Mouse (Mus musculus) forebrain, embryonic 15.5 days (tissue): ENCODE data around the gene Fam161a. TPM values are rescaled to one million over a fixed set of nuclear protein-coding genes. Genes with fewer than 3 reads are reported as not detected.

Experiments
- ATAC-seq: fragments of 200-750 bp; cut with Nextera tagmentation; replicated peaks from 2 replicates; pipeline ENCODE4 v1.8.0; 2017; ENCODE audit warnings: mild to moderate bottlenecking, moderate TSS enrichment, moderate library complexity
- H3K27ac ChIP-seq: fragments of 300-500 bp; sonication (generic); replicated peaks from 2 replicates; pipeline ENCODE4 v1.5.1; 2015; ENCODE audit warnings: mild to moderate bottlenecking, inconsistent platforms
- H3K27me3 ChIP-seq: fragments of 300-500 bp; sonication (generic); 2 replicates; pipeline ENCODE4 v1.6.1; 2015; ENCODE audit warnings: inconsistent platforms
- H3K36me3 ChIP-seq: fragments of 300-500 bp; sonication (generic); 2 replicates; pipeline ENCODE4 v1.6.1; 2015; ENCODE audit warnings: mild to moderate bottlenecking, inconsistent platforms
- H3K4me1 ChIP-seq: fragments of 300-500 bp; sonication (generic); 2 replicates; pipeline ENCODE4 v1.6.1; 2015; ENCODE audit warnings: inconsistent platforms
- H3K4me2 ChIP-seq: fragments of 300-500 bp; sonication (generic); replicated peaks from 2 replicates; pipeline ENCODE4 v1.6.1; 2015; ENCODE audit warnings: mild to moderate bottlenecking, inconsistent platforms
- H3K4me3 ChIP-seq: fragments of 300-500 bp; sonication (generic); 2 replicates; pipeline ENCODE4 v1.5.1; 2015; ENCODE audit warnings: mild to moderate bottlenecking, inconsistent platforms
- H3K9ac ChIP-seq: fragments of 300-500 bp; sonication (generic); replicated peaks from 2 replicates; pipeline ENCODE4 v1.6.1; 2015; ENCODE audit warnings: mild to moderate bottlenecking, inconsistent platforms
- H3K9me3 ChIP-seq: fragments of 300-500 bp; sonication (generic); 2 replicates; pipeline ENCODE4 v1.6.1; 2016; ENCODE audit warnings: inconsistent platforms
- WGBS: fragments of 180-500 bp; shearing (Covaris S2); methylation state at CpG from one replicate; pipeline ENCODE4 v1.1.7; 2015; ENCODE audit warnings: mixed read lengths; 5-methylcytosine and 5-hydroxymethylcytosine counted together
- polyA plus RNA-seq: library from polyadenylated mRNA; unstranded; fragments of >200 nt; fragmentation: Nextera tagmentation; extraction: Ambion mirVana; gene quantifications from 2 replicates; pipeline ENCODE4 v1.2.1, GENCODE M21; 2015

Fam161a gene
- polyA plus RNA-seq, result 2.7 and 3.8 TPM in 2 replicates

DNA sequence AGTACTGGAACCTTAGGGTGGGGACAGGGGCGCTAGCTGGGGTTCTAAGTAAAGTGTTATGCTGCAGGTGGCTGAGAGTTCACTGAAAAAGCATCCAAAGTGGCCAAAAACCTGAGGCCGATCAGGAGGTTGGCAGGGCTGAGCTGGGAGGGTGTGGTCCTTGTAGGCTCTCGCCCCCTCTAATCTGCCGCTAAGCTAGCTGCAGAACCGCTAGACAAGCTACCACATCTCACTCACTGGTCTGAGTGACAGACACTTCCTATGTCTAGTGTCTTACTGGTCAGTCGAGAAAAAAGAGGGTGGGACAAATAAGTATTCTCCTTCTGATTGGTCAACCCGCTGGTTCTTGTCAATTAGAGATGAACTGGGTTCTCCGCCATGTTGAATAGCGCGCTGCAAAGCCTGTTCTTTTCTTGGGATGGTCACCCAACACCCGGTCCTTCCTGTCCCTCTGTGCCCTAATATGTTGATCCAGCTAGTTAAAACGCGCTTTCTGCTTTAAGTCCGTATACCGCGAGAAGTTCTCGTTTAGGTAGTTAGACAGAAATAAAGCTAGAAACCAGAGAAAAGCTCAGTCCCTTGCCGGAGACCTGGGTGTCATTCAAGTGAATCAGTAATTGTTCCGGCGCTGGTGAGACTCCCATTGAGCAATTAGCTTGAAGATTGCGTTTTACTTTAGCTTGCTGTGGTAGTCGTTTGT lies at the start of gene Fam161a:
TSS of gene Fam161a (plus strand) at position 51 of the 700 bp plus-strand sequence.
- Histone ChIP-seq H3K4me3 (peak within 1 kb of the TSS; percentile 63), H3K9me3 (no peaks in the 10 kb centered on the region), H3K36me3 (peaks cover 23% of the 10 kb centered on the region), H3K4me1 (peaks cover 8% of the 10 kb centered on the region; the same call in 1 of the 2 replicates), H3K27me3 (no peaks in the 10 kb centered on the region), H3K9ac (peak within 1 kb of the TSS; percentile 83), H3K4me2 (peak within 1 kb of the TSS; percentile 78), H3K27ac (peak within 1 kb of the TSS; percentile 93)
- WGBS, result under 1% methylated on average over 22 of the region's 22 CpGs
- ATAC-seq, result peak; percentile 95

DNA sequence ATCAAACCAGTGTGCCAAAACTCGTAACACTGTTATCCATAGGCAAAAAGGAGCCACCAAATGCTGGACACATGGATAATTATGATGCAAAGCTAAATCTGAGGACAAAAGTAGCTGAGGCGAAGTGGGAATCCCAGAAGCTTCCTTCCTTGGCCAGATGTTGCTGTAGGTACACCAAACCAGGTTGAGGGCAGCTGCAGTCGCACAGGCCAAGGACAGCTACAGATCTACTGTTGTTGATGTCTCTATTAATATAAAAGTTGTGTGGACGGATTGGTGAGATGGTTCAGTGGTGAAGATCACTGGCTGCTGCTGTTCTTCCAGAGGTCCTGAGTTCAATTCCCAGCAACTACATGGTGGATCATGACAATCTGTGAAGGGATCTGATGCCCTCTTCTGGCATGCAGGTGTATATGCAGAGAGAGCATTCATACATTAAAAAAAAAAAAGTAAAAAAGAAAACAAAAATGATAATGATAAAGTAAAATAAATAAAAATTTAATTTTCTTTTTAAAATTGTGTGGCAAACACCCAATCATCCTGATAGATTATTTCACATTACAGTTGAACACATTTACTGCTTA lies 49.4 kb upstream of the Fam161a start:
- Histone ChIP-seq H3K9me3 (no peaks in the 10 kb centered on the region), H3K4me1 (no peaks in the 10 kb centered on the region), H3K36me3 (no peaks in the 10 kb centered on the region), H3K4me3 (no peak overlapping the region), H3K27ac (no peak overlapping the region), H3K4me2 (no peak overlapping the region), H3K9ac (no peak overlapping the region), H3K27me3 (no peaks in the 10 kb centered on the region)
- WGBS, result 87% methylated on average over 4 of the region's 4 CpGs
- no peak for ATAC-seq

DNA sequence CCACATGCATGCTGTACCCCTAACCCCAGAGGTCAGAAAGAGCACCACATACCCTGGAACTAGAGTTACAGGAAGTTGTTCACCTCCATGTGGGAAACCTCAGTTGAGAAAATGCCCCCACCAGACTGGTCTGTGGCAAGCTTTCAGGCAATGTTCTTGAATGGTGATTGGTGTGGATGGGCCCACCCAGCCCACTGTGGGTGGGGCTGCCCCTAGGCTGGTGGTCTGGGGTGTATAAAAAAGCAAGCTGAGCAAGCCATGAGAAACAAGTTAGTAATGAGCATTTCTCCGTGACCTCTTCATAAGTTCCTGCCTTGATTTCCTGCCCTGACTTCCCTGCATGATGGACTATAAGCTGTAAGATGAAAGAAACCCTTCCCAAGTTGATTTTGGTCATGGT lies 45.2 kb upstream of the Fam161a start:
- no peaks in the 10 kb centered on the region for H3K27me3 ChIP-seq
- H3K36me3 ChIP-seq, result peaks cover 4% of the 10 kb centered on the region; the same call in 1 of the 2 replicates
- H3K9ac ChIP-seq, result no peak overlapping the region
- H3K4me2 ChIP-seq, result no peak overlapping the region
- no peaks in the 10 kb centered on the region for H3K4me1 ChIP-seq
- ATAC-seq, result no peak
- 0 out of 2 replicates have a peak, but pooled peaks cover 6% of the 10 kb centered on the region for H3K9me3 ChIP-seq
- no peak overlapping the region for H3K27ac ChIP-seq
- no peak overlapping the region for H3K4me3 ChIP-seq
- WGBS, result 89% methylated on average over 1 of the region's 1 CpGs

DNA sequence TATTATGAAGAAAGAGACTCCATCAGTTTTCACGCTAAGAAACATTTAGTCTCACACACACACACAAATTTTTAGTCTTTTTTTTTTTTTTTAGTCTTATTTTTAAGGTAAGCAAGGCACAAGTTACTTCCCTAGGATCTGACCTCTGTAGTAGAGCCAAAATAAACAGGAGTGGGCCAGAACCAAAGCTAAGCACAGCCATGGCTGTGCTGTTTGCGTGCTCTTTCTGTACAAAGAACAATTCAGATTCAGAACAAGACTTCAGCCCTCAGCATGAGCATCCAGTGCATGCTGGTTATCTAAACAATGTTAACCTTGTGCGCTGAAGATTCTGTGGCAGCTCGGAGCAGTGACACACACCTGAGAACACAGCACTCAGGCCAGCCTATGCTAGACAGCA lies 42.9 kb upstream of the Fam161a start:
- H3K4me2 ChIP-seq, result no peak overlapping the region
- peaks cover 4% of the 10 kb centered on the region; the same call in 1 of the 2 replicates for H3K36me3 ChIP-seq
- no peak overlapping the region for H3K27ac ChIP-seq
- no peak overlapping the region for H3K9ac ChIP-seq
- no peak overlapping the region for H3K4me3 ChIP-seq
- H3K27me3 ChIP-seq, result no peaks in the 10 kb centered on the region
- H3K9me3 ChIP-seq, result 0 out of 2 replicates have a peak, but pooled peaks cover 10% of the 10 kb centered on the region
- no peak for ATAC-seq
- WGBS, result 74% methylated on average over 4 of the region's 4 CpGs
- no peaks in the 10 kb centered on the region for H3K4me1 ChIP-seq

DNA sequence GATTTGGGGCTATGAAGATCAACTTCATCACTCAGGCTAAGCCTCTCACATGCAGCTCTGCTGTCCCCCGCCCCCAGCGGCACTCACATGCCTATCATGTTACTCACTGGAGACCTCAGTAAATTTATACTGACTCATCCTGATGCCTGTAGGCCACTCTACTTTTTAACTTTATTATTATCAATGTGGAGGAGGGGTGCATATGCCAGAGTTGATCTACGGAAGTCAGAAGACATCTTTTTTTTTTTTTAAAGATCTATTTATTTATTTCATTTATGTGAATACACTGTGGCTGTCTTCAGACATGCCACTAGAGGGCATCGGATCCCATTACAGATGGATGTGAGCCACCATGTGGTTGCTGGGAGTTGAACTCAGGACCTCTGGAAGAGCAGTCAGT lies 41.8 kb upstream of the Fam161a start:
- 90% methylated on average over 4 of the region's 4 CpGs for WGBS
- no peaks in the 10 kb centered on the region for H3K4me1 ChIP-seq

DNA sequence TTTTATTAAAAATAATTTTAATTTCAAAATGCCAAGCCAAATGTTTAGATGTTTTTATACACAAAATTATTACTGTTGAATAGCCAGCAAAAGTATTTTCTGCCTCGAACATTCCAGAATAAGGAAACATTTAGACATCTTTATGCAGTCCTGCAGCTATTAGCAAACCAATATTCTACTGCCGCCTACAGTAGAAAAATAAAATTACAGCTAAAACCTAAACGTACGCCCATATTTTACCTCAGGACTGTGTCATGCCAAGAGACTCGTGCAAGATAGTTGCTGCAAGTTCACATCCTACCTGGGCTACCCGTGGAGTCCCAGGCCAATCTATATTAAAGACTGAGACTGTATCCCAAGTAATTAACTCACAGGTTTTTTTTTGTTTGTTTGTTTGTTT lies 37.8 kb upstream of the Fam161a start:
- H3K9ac ChIP-seq, result no peak overlapping the region
- peaks cover 27% of the 10 kb centered on the region; the same call in 1 of the 2 replicates for H3K9me3 ChIP-seq
- H3K27ac ChIP-seq, result no peak overlapping the region
- H3K4me1 ChIP-seq, result peaks cover 8% of the 10 kb centered on the region
- H3K4me3 ChIP-seq, result no peak overlapping the region
- no peak overlapping the region for H3K4me2 ChIP-seq
- no peaks in the 10 kb centered on the region for H3K27me3 ChIP-seq
- ATAC-seq, result no peak
- peaks cover 4% of the 10 kb centered on the region; the same call in 1 of the 2 replicates for H3K36me3 ChIP-seq
- WGBS, result 58% methylated on average over 6 of the region's 6 CpGs

More for the DNA sequence above, 41.8 kb upstream of the Fam161a start:
- H3K36me3 ChIP-seq, result peaks cover 4% of the 10 kb centered on the region; the same call in 1 of the 2 replicates
- H3K9me3 ChIP-seq, result 0 out of 2 replicates have a peak, but pooled peaks cover 10% of the 10 kb centered on the region
- no peak overlapping the region for H3K9ac ChIP-seq
- no peak for ATAC-seq
- no peak overlapping the region for H3K4me3 ChIP-seq
- H3K27me3 ChIP-seq, result no peaks in the 10 kb centered on the region
- H3K27ac ChIP-seq, result no peak overlapping the region
- H3K4me2 ChIP-seq, result no peak overlapping the region

DNA sequence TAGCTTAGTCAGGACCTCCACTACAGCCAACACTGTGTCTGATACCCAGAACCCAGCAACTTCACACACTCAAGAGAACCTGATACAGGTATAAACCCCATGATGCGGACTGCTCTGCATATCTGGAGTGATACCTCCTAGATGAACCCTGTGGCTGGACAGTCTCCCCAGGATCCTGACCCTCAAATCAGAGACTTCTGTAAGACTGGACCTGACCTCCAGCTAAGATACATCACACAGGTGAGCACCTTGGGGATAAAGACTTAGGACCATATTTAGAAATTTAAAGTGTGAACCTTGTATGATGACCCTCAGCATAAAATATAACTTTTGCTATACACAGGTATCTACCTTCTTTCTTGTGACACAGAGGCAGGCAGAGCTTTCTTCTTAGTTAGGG lies 36.8 kb upstream of the Fam161a start:
- H3K27ac ChIP-seq, result no peak overlapping the region
- no peak overlapping the region for H3K4me2 ChIP-seq
- 97% methylated on average over 1 of the region's 1 CpGs for WGBS
- H3K27me3 ChIP-seq, result no peaks in the 10 kb centered on the region
- no peak overlapping the region for H3K9ac ChIP-seq
- H3K9me3 ChIP-seq, result peaks cover 27% of the 10 kb centered on the region; the same call in 1 of the 2 replicates
- peaks cover 4% of the 10 kb centered on the region; the same call in 1 of the 2 replicates for H3K36me3 ChIP-seq
- H3K4me1 ChIP-seq, result peaks cover 15% of the 10 kb centered on the region
- no peak overlapping the region for H3K4me3 ChIP-seq
- no peak for ATAC-seq

DNA sequence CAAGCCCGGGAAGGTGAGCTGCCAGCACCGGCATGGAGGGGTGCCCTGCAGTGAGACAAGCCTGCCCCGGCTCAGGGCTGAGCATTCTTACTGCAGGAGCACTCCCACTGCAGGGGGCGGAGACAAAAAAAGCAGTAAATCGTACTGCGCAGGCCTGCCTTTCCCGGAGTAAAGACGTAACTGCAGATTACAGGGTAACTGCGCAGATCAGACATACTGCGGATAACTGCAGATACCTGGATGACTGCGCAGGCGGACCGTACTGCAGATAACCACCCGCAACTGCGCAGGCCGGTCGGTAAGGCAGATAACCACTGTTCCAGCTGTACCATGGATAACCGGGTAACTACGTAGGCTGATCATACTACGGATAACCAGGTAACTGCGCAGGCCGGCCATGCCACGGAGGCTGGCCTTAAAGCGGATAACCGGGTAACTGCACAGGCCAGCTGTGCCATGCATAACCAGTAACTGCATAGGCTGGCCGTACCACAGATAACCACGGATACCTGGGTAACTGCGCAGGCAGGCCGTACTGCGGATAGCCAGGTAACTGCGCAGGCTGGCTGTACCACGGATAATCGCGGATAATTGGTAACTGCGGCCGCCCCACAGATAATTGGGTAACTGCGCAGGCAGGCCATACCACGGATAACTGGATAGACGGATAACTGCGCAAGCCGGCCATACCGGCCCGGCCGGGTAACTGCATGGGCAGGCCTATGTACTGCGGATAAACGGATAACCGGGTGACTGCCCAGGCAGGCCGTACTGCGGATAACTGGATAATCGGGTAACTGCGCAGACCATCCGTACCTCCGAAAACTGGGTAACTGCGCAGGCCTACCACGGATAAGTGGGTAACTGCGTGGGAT lies 35.3 kb upstream of the Fam161a start, which contains the start of gene Zrsr1:
TSS of gene Zrsr1 (plus strand) at position 171 of the 875 bp plus-strand sequence.
- Histone ChIP-seq H3K9ac (peak within 1 kb of the TSS; percentile 44), H3K36me3 (0 out of 2 replicates have a peak, but pooled peaks cover 2% of the 10 kb centered on the region), H3K9me3 (peaks cover 20% of the 10 kb centered on the region; the same call in 1 of the 2 replicates), H3K4me3 (peak within 1 kb of the TSS; percentile 54), H3K27ac (peak within 1 kb of the TSS; percentile 73), H3K27me3 (no peaks in the 10 kb centered on the region), H3K4me1 (peaks cover 27% of the 10 kb centered on the region), H3K4me2 (peak within 1 kb of the TSS; percentile 63)
- WGBS, result 58% methylated on average over 56 of the region's 56 CpGs
- ATAC-seq, result peak; percentile 81

DNA sequence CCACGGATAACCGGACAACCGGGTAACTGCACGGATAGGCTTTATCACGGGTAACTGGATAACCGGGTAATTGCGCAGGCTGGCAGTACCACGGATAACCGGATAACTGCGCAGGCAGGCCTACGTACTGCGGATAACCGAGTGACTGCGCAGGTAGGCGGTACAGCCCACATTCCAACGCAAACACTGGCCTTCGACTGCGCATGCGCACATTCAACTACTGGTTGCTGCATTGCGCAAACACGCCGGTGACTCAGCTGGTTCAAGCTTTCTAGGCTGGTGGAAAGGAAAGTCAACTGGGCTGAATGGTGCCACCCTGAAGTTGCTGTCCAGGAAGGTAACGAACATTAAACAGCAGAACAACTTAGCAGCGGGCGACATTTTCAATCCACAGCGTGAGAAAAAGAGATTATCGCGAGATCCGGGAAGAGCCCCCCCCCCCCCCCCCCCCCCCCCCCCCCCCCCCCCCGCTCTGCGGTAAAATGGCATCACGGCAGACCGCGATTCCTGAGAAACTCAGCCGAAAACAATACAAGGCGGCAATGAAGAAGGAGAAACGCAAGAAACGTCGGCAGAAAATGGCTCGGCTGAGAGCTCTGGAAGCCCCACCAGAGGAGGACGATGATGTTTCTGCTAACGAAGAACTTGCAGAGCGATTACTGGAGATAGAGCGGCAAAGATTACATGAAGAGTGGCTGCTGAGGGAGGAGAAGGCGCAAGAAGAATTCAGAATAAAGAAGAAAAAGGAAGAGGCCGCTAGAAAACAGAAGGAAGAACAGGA lies 34.4 kb upstream of the Fam161a start:
- Histone ChIP-seq H3K9me3 (peaks cover 17% of the 10 kb centered on the region; the same call in 1 of the 2 replicates), H3K9ac (peak overlapping the region; percentile 49), H3K4me3 (peak overlapping the region; percentile 54), H3K27me3 (no peaks in the 10 kb centered on the region), H3K27ac (peak overlapping the region; percentile 74), H3K36me3 (0 out of 2 replicates have a peak, but pooled peaks cover 2% of the 10 kb centered on the region), H3K4me2 (peak overlapping the region; percentile 63), H3K4me1 (peaks cover 28% of the 10 kb centered on the region)
- 48% methylated on average over 45 of the region's 46 CpGs for WGBS
- ATAC-seq, result peak; percentile 70

DNA sequence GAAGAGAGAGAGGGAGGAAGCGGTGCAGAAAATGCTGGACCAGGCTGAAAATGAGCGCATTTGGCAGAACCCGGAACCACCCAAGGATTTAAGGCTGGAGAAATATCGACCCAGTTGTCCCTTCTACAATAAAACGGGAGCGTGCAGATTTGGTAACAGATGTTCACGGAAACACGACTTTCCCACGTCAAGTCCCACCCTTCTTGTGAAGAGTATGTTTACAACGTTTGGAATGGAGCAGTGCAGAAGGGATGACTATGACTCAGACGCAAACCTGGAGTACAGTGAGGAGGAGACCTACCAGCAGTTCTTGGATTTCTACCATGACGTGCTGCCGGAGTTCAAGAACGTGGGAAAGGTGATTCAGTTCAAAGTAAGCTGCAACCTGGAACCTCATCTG lies 33.7 kb upstream of the Fam161a start:
- Histone ChIP-seq H3K27me3 (no peaks in the 10 kb centered on the region), H3K27ac (peak overlapping the region; percentile 74), H3K4me1 (peaks cover 33% of the 10 kb centered on the region), H3K4me2 (peak overlapping the region; percentile 53), H3K4me3 (peak overlapping the region; percentile 54), H3K36me3 (0 out of 2 replicates have a peak, but pooled peaks cover 2% of the 10 kb centered on the region), H3K9ac (peak overlapping the region; percentile 49), H3K9me3 (peaks cover 17% of the 10 kb centered on the region; the same call in 1 of the 2 replicates)
- WGBS, result 52% methylated on average over 14 of the region's 14 CpGs
- ATAC-seq, result no peak

DNA sequence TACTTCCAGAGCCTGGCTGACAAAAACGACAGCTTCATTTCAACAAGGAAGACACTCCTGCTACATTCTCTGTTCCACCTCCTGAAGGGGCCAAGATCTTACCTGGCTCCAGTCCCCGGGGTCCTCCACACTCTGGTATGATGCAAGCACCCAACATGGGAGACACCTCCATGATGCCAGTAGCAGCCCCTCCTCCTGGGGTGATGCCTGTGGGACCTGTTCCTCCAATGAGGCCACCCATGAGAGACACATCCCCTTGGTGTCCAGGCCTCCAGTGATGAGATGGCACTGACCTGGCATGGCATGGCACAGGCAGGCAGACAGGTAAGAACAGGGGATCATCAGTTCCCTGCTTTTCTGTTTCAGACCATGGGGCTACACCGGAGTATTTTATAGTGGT lies 29.1 kb upstream of the Fam161a start:
- H3K4me1 ChIP-seq, result peaks cover 58% of the 10 kb centered on the region

More for the DNA sequence above, 29.1 kb upstream of the Fam161a start:
- H3K9ac ChIP-seq, result no peak overlapping the region
- H3K4me2 ChIP-seq, result no peak overlapping the region
- H3K4me3 ChIP-seq, result no peak overlapping the region
- H3K27ac ChIP-seq, result no peak overlapping the region
- peaks cover 3% of the 10 kb centered on the region; the same call in 1 of the 2 replicates for H3K9me3 ChIP-seq
- H3K36me3 ChIP-seq, result 0 out of 2 replicates have a peak, but pooled peaks cover 2% of the 10 kb centered on the region
- H3K27me3 ChIP-seq, result no peaks in the 10 kb centered on the region
- ATAC-seq, result no peak
- WGBS, result 96% methylated on average over 3 of the region's 3 CpGs
